Comparison of ENCODE assay signal across 10 mouse cellular contexts in the genomic region with DNA sequence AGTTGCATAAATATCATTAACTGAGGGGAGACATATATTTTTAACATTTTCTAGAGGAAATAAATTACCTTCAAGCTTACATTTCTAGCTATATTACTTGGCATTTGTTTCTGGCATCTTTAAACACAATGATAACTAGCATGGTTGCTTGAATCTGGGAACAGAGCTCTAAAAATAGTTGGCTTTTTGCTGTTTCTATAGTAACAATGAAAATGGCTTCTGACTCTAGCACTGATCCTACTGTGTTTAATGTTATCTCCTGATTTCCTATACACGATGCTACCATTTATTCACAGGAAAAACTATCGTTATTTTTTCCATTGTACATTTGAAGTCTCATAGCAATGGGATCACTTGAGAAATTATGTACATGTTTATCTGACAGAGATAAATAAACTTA.
"Had no signal": no experiment of that assay in that cellular context is flagged by ENCODE, and none has a peak within 500 bp of the region (broad histone marks: within the 10 kb centered on the region; RNA-seq: fewer than 3 reads in every experiment).

No protein-coding gene starts in this region.

- DNase-seq: kidney, adult 8-10 months; kidney, postnatal 25 days; lung, embryonic 14.5 days; lung, postnatal 10 days; lung, postnatal 4 days; thymus, postnatal 14 days had no signal

- H3K4me3 ChIP-seq: limb, embryonic 15.5 days; liver, embryonic 12.5 days; midbrain, embryonic 12.5 days had no signal

- H3K9me3 ChIP-seq: limb, embryonic 15.5 days; liver, embryonic 12.5 days; midbrain, embryonic 12.5 days had no signal

- H3K27me3 ChIP-seq: limb, embryonic 15.5 days; liver, embryonic 12.5 days; midbrain, embryonic 12.5 days had no signal

- H3K4me2 ChIP-seq: limb, embryonic 15.5 days; liver, embryonic 12.5 days; lung, embryonic 14.5 days; midbrain, embryonic 12.5 days had no signal

- H3K4me1 ChIP-seq: limb, embryonic 15.5 days; liver, embryonic 12.5 days; midbrain, embryonic 12.5 days had no signal

- ATAC-seq: liver, embryonic 12.5 days had no signal

- H3K27ac ChIP-seq: limb, embryonic 15.5 days; liver, embryonic 12.5 days; midbrain, embryonic 12.5 days; stomach, postnatal 0 days had no signal

- H3K9ac ChIP-seq: limb, embryonic 15.5 days; liver, embryonic 12.5 days; lung, embryonic 14.5 days; midbrain, embryonic 12.5 days had no signal

- H3K36me3 ChIP-seq: limb, embryonic 15.5 days; liver, embryonic 12.5 days; midbrain, embryonic 12.5 days had no signal
